Mouse (Mus musculus) adipocyte (in vitro differentiated cells): Measurements from ENCODE around the gene Gal3st2.
"Not testable (repeated sequence)": the region's sequence is repeated elsewhere in the genome, so short reads cannot be mapped to it uniquely, and the experiment has no call there.

Source experiments
- DNase-seq: peaks from one replicate; pipeline ENCODE4 v3.0.0-alpha.2; 2016; ENCODE audit warnings: low spot score

Gene Gal3st2

DNA sequence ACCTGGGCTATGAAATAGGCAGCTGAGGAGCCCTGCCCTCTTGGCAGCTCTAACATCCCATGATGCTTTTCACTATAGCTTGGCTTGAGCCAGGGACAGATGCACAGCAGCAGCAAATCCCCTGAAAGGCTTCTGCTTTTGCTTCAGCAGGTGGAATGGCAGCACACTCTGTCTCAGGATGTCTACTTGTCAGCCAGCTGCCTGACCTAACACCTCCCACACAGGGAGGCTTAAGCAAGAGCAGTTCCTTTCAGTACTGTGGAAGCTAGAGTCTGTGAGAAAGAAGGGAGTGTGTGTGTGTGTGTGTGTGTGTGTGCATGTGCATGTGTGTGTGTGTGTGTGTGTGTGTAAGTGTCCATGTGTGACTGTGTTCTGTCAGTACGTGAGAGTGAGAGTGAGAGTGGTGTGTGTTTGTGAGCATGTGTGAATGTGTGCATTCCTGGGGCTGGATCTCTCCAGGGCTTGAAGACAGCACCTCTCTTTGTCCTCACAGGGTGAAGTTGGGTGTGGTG, 10.5 kb downstream of the Gal3st2 start:
- DNase-seq, result not testable (repeated sequence)

DNA sequence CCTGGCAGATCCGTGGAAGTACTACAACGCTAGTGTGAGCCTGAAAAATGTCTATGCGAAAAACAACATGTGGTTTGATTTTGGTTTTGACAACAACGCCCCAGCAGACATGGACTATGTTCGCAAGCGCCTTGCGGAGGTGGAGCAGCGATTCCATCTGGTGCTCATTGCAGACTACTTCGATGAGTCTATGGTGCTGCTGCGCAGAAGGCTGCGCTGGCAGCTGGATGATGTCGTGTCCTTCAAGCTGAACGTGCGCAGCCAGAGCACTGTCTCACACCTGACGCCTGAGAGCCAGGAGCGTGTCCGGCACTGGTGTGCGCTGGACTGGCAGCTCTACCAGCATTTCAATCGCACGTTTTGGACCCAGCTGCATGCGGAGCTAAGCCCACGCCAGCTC, 13.3 kb downstream of the Gal3st2 start:
- DNase-seq, result not testable (repeated sequence)

DNA sequence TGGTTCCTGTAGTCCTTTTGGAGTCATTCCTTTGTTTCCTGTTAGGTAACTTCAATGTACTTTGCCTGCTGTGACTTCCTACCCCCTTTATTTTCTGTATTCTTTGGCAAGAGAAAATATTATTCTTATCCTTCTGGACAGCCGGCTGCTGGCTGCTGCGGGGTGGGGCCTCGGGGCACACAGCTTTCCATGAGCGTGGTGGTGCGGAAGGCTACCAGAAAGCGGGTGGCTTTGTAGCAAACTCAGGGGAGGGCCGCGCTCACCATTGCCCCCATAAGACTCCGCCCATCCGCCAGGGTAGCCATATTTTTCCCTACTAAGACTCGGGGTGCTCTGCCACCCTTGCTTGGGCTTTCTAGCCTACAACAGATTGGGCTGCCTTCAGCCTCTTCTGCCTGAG, 20.7 kb downstream of the Gal3st2 start:
- not testable (repeated sequence) for DNase-seq

DNA sequence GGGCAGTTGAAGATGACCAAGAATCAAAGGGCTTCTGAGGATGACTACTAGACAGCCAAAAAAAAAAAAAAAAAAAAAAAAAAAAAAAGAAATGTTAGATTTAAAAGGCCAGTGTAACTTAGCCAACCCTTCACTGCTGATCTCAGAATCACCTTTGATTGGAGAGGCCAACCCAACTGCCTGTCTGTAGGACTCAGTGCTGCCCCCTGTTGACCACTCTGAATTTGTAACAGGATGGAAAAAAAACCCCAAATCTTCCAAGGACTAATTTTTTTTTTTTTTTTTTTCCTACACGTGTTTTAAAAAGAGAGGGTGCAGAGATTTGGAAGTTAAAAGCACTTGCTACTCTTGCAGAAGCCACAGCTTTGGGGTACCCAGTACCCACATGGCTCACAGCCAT, 29.8 kb downstream of the Gal3st2 start:
- not testable (repeated sequence) for DNase-seq

DNA sequence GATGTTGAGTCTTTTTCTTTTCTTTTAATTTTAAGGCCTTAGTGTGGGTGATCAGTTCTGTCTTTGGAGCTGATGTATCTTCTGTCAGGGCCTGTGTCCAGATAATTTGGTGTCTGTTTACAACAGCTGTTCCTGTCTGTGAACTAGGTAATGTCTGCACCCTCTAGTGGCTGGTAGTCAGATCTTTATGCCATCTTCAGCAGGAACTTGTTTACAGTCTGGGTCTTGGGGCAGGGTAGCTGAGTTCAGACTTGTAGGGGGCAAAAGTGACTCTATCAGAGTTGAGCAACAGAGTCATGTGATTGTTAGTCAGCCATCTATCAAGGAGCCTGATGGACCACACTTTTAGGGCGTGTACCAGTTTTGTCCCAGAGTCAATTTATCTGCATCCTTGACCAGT, 36.3 kb downstream of the Gal3st2 start:
- not testable (repeated sequence) for DNase-seq

DNA sequence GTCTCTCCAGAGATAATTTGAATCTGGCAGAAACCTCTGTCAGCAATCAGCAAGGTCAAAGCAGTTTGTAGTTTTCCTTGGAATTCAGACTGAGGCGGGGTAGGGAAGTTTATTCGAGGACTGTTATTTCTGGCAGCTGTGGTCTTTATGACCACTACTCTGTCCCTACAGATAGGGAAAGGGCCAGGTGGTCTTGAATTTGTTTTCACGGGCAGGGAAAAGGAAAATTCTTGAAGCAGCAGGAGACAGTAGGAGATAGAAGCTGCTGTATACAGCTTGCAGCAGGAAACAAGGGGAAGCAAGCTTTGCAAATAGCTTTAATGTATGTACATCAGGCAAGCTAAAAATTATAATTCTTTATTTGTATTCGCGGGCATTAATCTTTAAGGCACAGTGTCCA, 40.2 kb downstream of the Gal3st2 start:
- not testable (repeated sequence) for DNase-seq

DNA sequence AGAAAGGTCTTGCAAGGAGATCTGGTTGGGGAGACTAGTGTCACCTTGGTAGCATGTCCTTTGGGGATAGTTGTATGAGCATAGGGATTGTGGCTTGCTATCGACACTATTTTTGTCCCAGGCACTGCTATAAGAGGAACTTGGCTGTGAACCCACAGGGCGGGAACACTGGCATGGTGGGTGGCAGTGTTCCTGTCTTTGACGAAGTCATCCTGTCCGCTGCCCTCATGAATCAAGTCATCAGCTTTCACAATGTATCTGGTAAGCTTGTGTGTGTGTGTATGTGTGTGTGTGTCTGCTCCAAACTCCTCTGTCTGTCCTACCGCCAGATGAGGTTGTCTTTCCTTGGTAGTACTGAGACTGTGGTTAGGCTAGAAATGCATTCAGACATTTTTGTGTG, 45.6 kb downstream of the Gal3st2 start:
- not testable (repeated sequence) for DNase-seq

DNA sequence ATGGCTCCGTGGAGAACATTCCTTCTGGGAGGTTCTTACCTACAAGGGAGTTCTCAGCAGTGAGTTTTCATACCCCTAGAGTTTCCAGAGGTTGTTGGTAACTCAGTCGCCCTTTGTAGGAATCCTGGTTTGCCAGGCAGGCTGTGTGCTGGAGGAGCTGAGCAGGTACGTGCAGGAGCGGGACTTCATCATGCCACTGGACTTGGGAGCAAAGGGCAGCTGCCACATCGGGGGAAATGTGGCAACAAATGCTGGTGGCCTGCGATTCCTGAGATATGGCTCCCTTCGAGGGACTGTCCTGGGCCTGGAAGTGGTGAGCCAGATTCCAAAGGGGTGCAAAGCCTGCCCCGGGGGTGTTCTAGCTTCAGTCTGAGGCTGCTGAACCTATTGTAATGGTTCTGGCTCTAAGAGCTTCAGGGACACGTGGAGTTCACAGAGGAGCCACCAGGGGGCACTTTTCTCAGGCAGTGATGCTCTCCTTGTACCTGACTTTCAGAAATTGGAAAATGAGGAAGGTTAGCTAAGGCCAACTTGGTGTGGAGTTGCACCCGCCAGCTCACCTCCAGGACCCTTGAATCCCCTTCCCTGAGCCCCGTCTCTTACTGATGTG, 48.0 kb downstream of the Gal3st2 start:
- DNase-seq, result not testable (repeated sequence)

DNA sequence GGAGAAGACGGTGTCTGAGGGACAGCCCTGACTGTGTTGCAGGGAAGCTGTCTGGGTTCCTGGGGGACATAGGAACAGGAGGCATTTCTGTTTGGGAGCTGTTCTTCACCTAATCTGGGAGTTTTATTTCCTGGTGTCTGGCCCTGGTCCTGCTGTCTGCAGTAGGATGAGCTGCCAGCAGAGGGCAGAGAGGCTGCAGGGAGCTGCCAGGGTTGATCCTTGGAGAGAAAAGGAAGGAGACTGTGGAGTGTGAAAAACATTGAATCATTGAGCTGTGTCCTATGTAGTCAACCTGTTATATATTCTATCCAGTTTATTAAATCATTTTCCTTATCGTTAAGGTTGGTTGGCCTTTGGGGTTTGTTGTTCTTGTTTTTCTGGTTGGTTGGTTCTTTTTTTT, 50.8 kb downstream of the Gal3st2 start:
- DNase-seq, result not testable (repeated sequence)

DNA sequence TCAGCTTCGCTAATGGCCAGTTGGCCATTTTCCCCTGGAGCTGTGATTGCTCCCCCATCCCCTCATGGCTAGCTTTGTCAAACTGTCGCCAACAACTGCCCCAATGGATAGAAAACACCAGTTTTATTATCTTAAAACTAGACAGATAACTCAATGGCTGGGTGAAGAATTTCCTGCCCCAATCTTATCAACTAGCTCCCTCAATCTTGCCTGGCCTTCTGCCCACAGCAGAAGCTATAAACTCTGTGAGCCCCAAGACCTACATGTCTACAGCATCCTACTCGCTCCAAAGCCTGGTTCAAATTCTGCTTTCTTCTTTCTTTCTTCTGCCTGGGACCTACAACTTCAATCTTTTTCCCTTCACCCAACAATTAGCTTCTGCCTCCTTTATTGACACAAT, 56.1 kb downstream of the Gal3st2 start:
- DNase-seq, result not testable (repeated sequence)

DNA sequence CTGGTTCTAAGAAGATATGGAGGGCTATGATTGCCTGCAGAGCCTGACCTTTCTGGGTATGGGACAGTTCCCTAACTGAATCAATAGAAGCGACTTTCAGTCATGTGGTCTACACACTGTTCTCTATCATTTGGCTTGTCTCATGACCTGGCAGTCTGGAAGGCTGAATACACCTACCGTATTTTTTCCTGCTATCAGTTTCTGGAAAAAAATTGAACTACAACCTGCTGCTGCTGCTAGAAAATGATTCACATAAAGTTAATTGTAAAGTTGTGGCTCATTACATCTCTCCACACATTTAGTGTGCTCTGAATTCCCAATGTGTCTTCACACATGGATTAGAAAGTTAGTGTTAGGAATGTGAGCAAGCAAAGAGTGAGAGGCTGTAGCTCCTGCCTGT, 56.9 kb downstream of the Gal3st2 start, which contains the start of gene Gal3st2b:
TSS of gene Gal3st2b (plus strand) at position 301 of the 400 bp plus-strand sequence.
- DNase-seq, result not testable (repeated sequence)

DNA sequence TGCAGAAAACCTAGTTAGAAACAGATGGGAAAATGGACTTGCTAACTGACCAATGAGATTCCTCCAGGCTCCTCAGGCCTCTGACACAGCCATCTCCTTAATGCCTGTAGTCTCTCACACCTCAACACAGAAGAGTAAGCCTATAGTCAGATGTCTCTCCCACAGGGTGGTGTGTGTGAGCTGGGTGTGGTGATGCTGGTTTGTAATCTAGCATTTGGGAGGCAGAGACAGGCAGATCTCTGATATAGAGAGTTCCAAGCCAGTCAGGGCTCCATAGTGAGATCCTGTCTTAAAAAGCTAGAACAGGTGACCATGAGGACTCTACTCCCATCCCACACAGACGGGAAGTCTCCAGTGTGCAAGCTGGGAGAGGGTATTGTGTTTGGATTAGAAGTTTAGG, 57.7 kb downstream of the Gal3st2 start:
- DNase-seq, result not testable (repeated sequence)

DNA sequence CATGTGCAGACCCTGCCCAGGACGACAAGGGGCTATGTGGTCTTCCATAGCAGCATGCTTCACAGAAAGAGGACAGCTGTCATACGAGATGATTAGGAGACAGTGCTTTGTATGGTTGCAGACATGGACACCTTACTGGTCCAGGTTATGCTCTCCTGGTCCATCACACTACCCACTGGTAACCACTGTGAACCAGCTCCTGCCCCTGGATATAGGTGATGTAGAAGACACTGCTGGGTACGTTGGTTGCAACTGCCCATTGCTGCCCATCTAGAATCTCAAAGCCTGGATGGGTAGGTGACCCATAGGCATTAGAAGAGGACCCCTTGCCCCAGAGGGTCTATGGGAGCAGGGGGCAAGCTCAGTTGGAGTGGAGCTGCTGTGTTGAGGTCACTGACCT, 58.2 kb downstream of the Gal3st2 start:
- DNase-seq, result not testable (repeated sequence)

DNA sequence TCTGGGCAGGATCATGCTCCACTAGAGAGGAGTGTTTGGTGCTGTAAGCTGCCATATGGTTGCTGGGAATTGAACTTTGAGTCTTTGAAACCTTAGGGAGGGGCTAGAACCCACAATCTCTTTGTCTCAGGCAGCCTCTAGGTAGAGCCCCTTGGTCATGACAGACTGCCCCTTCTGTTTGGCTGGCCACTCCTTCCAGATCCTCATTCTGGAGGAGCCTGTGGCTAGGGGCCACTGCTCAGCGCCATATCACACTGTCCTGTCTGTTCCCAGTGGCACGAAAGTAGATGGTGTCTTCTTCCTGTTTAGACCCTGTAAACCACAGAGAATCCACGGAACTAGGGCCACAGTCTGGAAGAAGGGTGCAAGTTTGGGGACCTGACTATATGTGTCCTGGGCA, 61.5 kb downstream of the Gal3st2 start:
- not testable (repeated sequence) for DNase-seq

DNA sequence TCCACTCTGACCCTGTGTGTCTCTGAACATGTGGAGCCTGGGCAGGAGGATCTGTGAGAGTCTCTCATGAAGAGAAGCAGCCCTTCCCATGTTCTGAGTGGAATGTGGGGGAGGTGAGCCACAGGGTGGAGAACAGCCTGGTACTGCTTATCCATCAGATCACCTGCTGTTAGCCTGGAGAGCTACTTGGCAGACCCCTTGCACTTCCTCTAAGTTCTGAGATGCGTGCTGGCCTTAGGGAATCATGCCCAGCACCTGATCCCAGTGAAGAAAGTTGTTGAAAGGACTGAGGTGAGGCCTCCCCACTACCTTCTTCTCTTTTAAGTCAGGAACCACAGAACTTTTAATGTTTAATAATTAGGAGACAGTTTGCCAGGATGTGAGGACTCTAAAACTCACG, 62.0 kb downstream of the Gal3st2 start:
- not testable (repeated sequence) for DNase-seq
